Mouse (Mus musculus) liver, adult 2 months (tissue): ENCODE results near the gene Ccdc28b.

ENCODE experiments used
- CTCF ChIP-seq: fragments of 200-500 bp; IDR thresholded peaks from 2 replicates; pipeline ENCODE4 v1.5.1; 2011; ENCODE audit warnings: low read depth, low read length, control low read depth
- POLR2A ChIP-seq: fragments of 200-500 bp; IDR thresholded peaks from 2 replicates; pipeline ENCODE4 v1.6.1; 2011; ENCODE audit warnings: low read length, control low read depth; ENCODE audit not compliant: insufficient read depth; ENCODE audit errors: extremely low read depth

- no peak for TF ChIP-seq POLR2A
- TF ChIP-seq CTCF = no peak
These were observed 24.9 kb upstream of the Ccdc28b start for GRCm38 (mm10) chr4:129648656-129649055.
